Mouse (Mus musculus): ENCODE results near the gene Baz1a.

DNA sequence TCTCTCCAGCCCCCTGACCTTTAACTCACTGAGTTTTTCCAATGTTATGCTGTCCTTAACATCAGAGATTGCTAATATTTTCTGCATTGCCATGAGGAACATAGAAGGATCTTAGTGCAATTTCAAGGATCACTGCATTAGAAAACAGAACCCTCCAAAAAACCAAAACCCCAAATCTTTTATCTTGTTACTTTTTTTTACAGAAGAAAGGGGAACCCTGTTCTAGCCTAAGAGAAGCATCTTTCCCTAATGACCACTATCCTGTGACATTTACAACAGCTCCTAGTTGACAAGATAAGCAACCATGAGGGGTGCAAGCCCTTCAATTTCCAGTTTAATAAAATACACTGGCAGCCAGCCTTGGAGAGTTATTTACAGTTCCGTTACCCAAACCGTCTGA, 42.6 kb upstream of the Baz1a start:
- TF ChIP-seq CTCF (IDR thresholded peaks at IDR 0.05; ENCODE audit: low read depth): no peak
- no peak for TF ChIP-seq EP300 (IDR thresholded peaks at IDR 0.05; ENCODE audit: low read depth)
